Mouse (Mus musculus) forebrain, embryonic 10.5 days (tissue): Measurements from ENCODE around the gene Gm826. TPM values are rescaled to one million over a fixed set of nuclear protein-coding genes. Genes with fewer than 3 reads are reported as not detected.

ENCODE experiments used
- DNase-seq: peaks from one replicate; pipeline ENCODE4 v3.0.0-alpha.2; 2017; ENCODE audit warnings: low spot score; ENCODE audit errors: extremely low spot score
- H3K27ac ChIP-seq: fragments of 300-500 bp; sonication (generic); 2 replicates; pipeline ENCODE4 v1.5.1; 2016; ENCODE audit warnings: mild to moderate bottlenecking
- H3K27me3 ChIP-seq: fragments of 300-500 bp; sonication (generic); 2 replicates; pipeline ENCODE4 v1.6.1; 2016; ENCODE audit warnings: mild to moderate bottlenecking; ENCODE audit not compliant: poor library complexity, severe bottlenecking
- H3K36me3 ChIP-seq: fragments of 300-500 bp; sonication (generic); replicated peaks from 2 replicates; pipeline ENCODE4 v1.6.1; 2016; ENCODE audit warnings: mild to moderate bottlenecking, moderate library complexity
- H3K4me1 ChIP-seq: fragments of 300-500 bp; sonication (generic); 2 replicates; pipeline ENCODE4 v1.6.1; 2016
- H3K4me3 ChIP-seq: fragments of 300-500 bp; sonication (generic); 2 replicates; pipeline ENCODE4 v1.5.1; 2016; ENCODE audit warnings: mild to moderate bottlenecking, moderate library complexity
- H3K9me3 ChIP-seq: fragments of 300-500 bp; sonication (generic); 2 replicates; pipeline ENCODE4 v1.6.1; 2016; ENCODE audit warnings: mild to moderate bottlenecking, moderate library complexity
- WGBS: fragments of 180-500 bp; shearing (Covaris S2); methylation state at CpG from one replicate; pipeline ENCODE4 v1.1.7; 2016; 5-methylcytosine and 5-hydroxymethylcytosine counted together
- polyA plus RNA-seq: library from polyadenylated mRNA; unstranded; fragments of >200 nt; fragmentation: Nextera tagmentation; extraction: Ambion mirVana; gene quantifications from 2 replicates; pipeline ENCODE4 v1.2.1, GENCODE M21; 2016

Gene Gm826
- polyA plus RNA-seq = not detected in 2 replicates

- Histone ChIP-seq H3K4me3 (no peak within 1 kb of the TSS), H3K27me3 (no peaks in the 10 kb centered on the region), H3K36me3 (no peaks in the 10 kb centered on the region), H3K4me1 (peaks cover 3% of the 10 kb centered on the region), H3K27ac (no peak within 1 kb of the TSS), H3K9me3 (no peaks in the 10 kb centered on the region)
- no peak for DNase-seq
- 86% methylated on average over 4 of the region's 4 CpGs for WGBS
Observed at GRCm38 (mm10) chr2:160334111-160334661, at the start of gene Gm826. Gm826 (minus strand) TSS chr2:160334162.

- Histone ChIP-seq H3K4me1 (peaks cover 9% of the 10 kb centered on the region), H3K36me3 (no peaks in the 10 kb centered on the region), H3K27me3 (0 out of 2 replicates have a peak, but pooled peaks cover 7% of the 10 kb centered on the region), H3K9me3 (no peaks in the 10 kb centered on the region), H3K4me3 (no peak overlapping the region), H3K27ac (no peak overlapping the region)
- DNase-seq = no peak
- 82% methylated on average over 3 of the region's 3 CpGs for WGBS
Observed at GRCm38 (mm10) chr2:160383418-160383817, 49.5 kb upstream of the Gm826 start.

GRCm38 (mm10) chr2:160378271-160378670 is 44.3 kb upstream of the Gm826 start:
- Histone ChIP-seq H3K36me3 (no peaks in the 10 kb centered on the region), H3K27ac (no peak overlapping the region), H3K4me3 (no peak overlapping the region), H3K4me1 (peaks cover 18% of the 10 kb centered on the region), H3K9me3 (no peaks in the 10 kb centered on the region), H3K27me3 (peaks cover 56% of the 10 kb centered on the region)
- 42% methylated on average over 4 of the region's 4 CpGs for WGBS
- peak; percentile 50 for DNase-seq

- Histone ChIP-seq H3K27me3 (peaks cover 69% of the 10 kb centered on the region), H3K27ac (no peak overlapping the region)
- 39% methylated on average over 5 of the region's 5 CpGs for WGBS
Observed at GRCm38 (mm10) chr2:160376236-160376635, 42.3 kb upstream of the Gm826 start.

GRCm38 (mm10) chr2:160369653-160370420 is 35.9 kb upstream of the Gm826 start:
- Histone ChIP-seq H3K9me3 (no peaks in the 10 kb centered on the region), H3K4me1 (peaks cover 62% of the 10 kb centered on the region), H3K4me3 (peak overlapping the region; percentile 66), H3K36me3 (no peaks in the 10 kb centered on the region), H3K27me3 (peaks cover 90% of the 10 kb centered on the region), H3K27ac (no peak overlapping the region)
- WGBS = 2% methylated on average over 25 of the region's 25 CpGs
- DNase-seq = peak; percentile 38

More at GRCm38 (mm10) chr2:160376236-160376635, 42.3 kb upstream of the Gm826 start:
- Histone ChIP-seq H3K4me3 (no peak overlapping the region), H3K36me3 (no peaks in the 10 kb centered on the region), H3K9me3 (no peaks in the 10 kb centered on the region), H3K4me1 (peaks cover 11% of the 10 kb centered on the region)
- DNase-seq = no peak

GRCm38 (mm10) chr2:160368422-160369357 is 34.7 kb upstream of the Gm826 start:
- no peaks in the 10 kb centered on the region for H3K9me3 ChIP-seq
- no peaks in the 10 kb centered on the region for H3K36me3 ChIP-seq
- under 1% methylated on average over 52 of the region's 52 CpGs for WGBS
- no peak overlapping the region for H3K27ac ChIP-seq
- H3K4me1 ChIP-seq = peaks cover 62% of the 10 kb centered on the region
- H3K4me3 ChIP-seq = peak overlapping the region; percentile 66
- DNase-seq = peak; percentile 47
- peaks cover 90% of the 10 kb centered on the region for H3K27me3 ChIP-seq

- peak; percentile 94 for DNase-seq
- no peaks in the 10 kb centered on the region for H3K36me3 ChIP-seq
- peaks cover 62% of the 10 kb centered on the region for H3K4me1 ChIP-seq
- peaks cover 90% of the 10 kb centered on the region for H3K27me3 ChIP-seq
- no peaks in the 10 kb centered on the region for H3K9me3 ChIP-seq
- peak overlapping the region; percentile 66 for H3K4me3 ChIP-seq
- H3K27ac ChIP-seq = peak overlapping the region; percentile 86
- under 1% methylated on average over 45 of the region's 45 CpGs for WGBS
Observed at GRCm38 (mm10) chr2:160367448-160368208, 33.7 kb upstream of the Gm826 start.

GRCm38 (mm10) chr2:160366980-160367338 is 33.0 kb upstream of the Gm826 start, which contains the start of gene Mafb:
Mafb (minus strand) TSS chr2:160367065.
- DNase-seq = peak; percentile 87
- peaks cover 62% of the 10 kb centered on the region for H3K4me1 ChIP-seq
- WGBS = under 1% methylated on average over 37 of the region's 37 CpGs

GRCm38 (mm10) chr2:160366111-160366979 is 32.4 kb upstream of the Gm826 start:
- H3K27ac ChIP-seq = peak overlapping the region; percentile 86
- peaks cover 90% of the 10 kb centered on the region for H3K27me3 ChIP-seq
- under 1% methylated on average over 95 of the region's 95 CpGs for WGBS
- peak overlapping the region; percentile 66 for H3K4me3 ChIP-seq
- DNase-seq = peak; percentile 45
- peaks cover 64% of the 10 kb centered on the region for H3K4me1 ChIP-seq
- H3K36me3 ChIP-seq = no peaks in the 10 kb centered on the region
- H3K9me3 ChIP-seq = no peaks in the 10 kb centered on the region

More at GRCm38 (mm10) chr2:160366980-160367338, 33.0 kb upstream of the Gm826 start, which contains the start of gene Mafb:
- Histone ChIP-seq H3K27ac (peak within 1 kb of the TSS; percentile 86), H3K4me3 (peak within 1 kb of the TSS; percentile 66), H3K27me3 (peaks cover 90% of the 10 kb centered on the region), H3K36me3 (no peaks in the 10 kb centered on the region), H3K9me3 (no peaks in the 10 kb centered on the region)

- Histone ChIP-seq H3K36me3 (no peaks in the 10 kb centered on the region), H3K27me3 (peaks cover 90% of the 10 kb centered on the region), H3K27ac (0 out of 2 replicates have a peak overlapping the region, but pooled peaks have one; percentile 8), H3K4me1 (peaks cover 71% of the 10 kb centered on the region), H3K4me3 (peak overlapping the region; percentile 66), H3K9me3 (no peaks in the 10 kb centered on the region)
- DNase-seq = peak; percentile 59
- WGBS = under 1% methylated on average over 50 of the region's 50 CpGs
Observed at GRCm38 (mm10) chr2:160365107-160365911, 31.3 kb upstream of the Gm826 start.
